Mouse (Mus musculus) A20 (cell line): ENCODE measurements around the gene Tnfaip8l3.
"Not testable (repeated sequence)": the region's sequence is repeated elsewhere in the genome, so short reads cannot be mapped to it uniquely, and the experiment has no call there.

ENCODE experiments used
- DNase-seq: peaks from one replicate; pipeline ENCODE4 v3.0.0-alpha.2; 2011; ENCODE audit warnings: low read depth, low spot score

The Tnfaip8l3 gene

DNA sequence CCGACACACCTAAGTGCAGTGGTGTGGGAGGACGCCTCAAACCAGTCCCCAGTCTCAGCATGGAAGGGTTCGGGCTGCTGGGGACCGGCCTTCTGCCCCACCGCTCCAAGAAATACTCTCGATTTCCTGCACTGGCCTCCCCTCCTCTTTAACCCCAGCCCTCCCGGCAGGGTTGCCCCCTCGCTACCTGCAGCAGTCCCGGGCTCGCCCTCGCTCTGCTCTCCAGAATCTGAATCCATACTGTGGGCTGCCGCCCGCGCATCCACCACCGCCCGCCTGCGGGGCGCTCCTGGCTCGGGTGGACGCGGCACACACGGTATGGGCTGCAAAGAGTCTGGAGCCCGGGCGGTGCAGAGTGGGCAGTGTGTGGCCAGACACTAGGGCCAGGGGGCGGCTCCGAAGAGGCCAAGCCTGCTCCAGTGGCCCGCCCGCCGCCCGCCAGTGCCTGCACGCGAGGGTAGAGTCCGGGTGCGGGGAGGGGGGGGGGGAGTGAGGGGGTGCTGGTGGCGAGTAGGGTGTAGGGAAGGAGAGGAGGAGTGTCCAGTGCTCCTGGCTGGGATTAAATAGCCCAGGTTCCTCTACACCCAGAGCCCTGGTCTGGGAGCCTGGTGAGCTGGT, at the start of gene Tnfaip8l3:
TSS of gene Tnfaip8l3 (minus strand) at position 357 of the 618 bp plus-strand sequence.
- DNase-seq: no peak

DNA sequence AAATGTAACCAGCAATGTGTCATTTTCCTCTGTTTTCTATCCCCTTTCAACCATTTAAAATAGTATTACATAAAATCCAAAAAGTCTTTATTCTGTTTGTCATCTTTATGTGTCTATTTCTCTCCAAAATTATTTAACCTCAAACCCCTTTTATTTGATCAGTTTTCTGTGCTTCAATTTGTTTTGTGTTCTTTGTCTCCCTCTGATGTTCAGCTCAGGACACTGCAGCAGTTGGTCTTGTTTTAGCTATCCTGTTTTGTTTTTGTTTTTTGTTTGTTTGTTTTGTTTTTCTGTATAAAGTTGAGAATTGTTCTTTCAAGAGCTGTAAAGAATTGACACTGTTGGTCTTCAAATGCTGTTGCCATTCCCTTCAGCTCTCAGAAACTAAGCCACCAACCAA, 44.5 kb upstream of the Tnfaip8l3 start:
- peak; percentile 25 for DNase-seq

DNA sequence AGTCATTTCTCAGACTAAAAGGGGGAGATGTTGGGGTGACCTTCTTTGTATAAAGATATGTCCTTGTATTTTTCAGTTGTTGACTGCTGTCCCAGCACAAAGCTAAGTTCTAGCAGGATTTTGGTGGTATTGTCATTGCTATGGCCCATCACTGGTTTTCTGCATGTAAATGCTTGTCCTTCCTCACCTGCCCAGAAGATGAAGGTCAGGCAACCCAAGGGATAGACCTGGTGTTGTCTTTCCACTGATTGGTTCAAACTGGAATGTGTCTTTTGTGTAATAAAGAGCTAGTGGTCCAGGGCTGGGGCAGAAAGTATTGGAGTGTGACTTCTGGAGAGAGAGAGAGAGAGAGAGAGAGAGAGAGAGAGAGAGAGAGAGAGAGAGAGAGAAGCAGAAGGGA, 30.4 kb upstream of the Tnfaip8l3 start:
- DNase-seq: no peak

DNA sequence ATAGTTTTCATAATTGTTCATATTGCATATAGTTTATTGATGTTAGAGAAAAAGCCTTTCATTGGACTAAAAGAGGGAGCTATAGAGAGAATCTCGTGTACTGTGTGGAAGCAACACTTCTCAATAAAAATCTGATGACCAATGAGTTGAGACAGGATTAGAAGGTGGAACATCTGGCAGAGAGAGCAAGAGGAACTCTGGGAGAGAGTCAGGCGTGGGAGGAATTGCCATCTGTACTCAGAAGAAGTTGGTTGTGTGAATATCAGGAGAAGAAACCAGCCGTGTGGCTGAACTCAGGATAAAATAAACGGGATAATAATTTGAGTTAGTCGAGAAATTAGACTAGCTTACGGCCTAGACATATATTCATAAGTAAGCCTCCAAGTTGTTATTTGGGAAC, 28.9 kb upstream of the Tnfaip8l3 start:
- DNase-seq: no peak

DNA sequence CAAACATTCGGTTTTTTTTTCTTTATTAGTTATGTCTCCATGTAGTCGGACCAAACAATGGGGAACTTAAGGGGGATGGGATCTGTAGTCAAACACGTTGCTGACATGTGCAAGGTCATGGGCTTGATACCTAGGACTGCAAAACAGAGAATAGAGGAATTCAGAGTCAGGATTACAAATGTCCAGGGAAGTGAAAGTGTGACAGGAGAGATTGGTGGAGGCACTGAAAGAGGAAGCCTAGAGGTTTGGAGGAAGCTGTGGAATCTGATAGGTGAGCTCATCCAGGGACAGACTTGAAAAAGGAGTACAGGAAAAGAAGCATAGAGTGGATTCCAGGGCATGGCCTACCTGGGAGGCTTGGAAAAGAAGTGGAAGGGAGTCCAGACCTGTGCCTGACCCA, 16.1 kb upstream of the Tnfaip8l3 start:
- DNase-seq: no peak

DNA sequence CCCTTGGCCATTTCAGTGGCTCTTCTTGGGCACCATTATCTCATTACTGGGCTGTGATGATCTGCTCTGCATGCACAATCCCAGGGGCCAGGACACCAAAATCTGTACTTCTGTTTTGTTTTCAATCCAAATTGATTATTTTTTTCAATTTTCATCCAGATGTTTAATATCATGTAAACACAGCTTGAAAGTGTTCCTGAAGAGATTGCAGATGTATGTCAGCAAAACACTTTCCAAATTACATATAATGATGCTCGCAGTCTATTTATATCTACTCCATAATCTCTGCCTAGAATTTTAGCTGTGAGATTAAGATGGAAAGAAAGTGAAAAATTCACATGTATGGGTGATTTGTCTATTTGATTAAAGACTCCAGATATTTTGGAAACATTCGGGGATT, 9.6 kb upstream of the Tnfaip8l3 start:
- DNase-seq: no peak

DNA sequence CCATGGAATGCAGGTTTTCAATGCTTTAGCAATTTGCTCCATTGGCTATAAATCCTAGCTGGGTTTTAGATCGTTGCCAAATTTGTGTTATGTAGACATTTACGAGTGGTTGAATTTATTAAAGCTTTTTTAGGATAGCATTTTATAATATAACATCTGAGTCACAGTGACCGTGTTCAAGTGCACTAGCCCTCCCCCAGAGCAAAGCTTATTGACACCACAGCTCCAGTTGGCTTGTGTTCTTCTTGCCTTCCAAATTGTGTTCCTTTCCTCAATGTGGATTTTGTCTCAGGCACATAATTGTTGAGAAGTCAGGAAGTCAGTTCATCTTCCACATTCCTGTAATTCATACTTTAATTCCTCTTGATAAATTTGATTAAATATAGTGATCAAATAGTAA, 6.7 kb upstream of the Tnfaip8l3 start:
- DNase-seq: no peak

DNA sequence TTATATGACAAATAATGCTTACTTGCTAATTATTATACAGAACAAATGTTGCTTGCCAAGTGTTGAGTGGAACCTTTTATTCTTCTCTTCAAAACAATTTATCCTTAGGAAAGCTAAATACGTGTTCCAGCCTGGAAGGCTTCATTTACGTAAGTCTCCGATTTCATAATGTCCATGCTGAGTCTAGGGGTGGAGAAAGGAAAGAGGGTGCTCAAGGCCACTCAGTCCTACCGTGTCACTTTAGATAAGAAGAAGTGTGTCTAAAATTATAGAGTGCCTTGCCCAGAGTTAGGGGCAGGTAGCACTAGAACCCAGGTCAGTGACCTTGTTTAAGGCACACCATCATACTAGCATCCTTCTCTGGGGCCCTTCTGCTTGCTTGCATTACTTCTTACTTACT, 5.5 kb upstream of the Tnfaip8l3 start:
- no peak for DNase-seq

DNA sequence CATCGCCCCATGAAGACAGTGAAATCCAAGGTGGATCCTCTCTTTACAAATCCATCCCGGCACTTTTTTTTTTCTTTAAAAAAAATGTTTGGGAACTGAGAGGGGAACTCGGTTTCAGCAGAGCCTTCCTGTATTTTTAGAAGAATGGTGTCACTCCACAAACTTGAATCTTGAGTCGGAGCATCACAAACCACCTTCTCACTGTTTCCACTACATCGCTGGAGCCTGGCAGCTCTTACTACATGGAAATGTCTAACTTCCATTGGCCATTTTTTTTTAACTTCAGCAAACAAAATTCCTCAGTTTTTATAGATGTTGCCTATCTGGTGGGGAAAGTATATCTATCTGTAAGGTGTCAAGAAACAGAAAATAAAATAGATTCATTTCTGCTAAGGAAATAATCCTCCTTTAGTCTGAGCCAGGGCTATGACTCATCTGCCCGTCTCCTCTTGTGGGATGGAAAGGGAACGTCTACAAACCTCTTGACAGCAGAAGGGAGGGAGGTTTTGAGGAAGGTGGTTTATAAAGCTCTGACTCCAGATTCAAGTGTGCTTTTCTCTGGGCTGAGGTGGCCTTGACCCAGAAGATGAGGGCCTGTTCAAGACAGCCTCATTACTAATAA, 3.4 kb upstream of the Tnfaip8l3 start:
- DNase-seq: no peak

DNA sequence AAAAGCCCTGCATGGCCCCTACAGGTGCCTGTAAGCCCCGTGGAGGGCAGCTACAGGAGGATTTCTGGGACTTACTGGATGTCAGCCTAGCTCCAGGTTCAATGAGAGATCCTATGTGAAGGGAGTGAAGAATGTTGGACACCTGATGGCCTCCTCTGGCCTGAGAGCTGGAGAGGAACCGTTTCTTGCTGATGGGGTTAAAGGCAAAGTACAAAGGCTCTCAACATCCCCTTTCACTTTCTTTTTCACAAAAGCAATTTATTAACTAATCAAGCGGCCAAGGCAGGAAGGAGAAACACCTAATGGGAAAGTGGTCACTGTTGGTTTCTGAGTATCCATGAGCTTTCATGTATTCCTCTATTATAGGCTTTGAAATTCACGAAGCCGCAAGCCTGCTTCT, 1.0 kb upstream of the Tnfaip8l3 start:
- no peak for DNase-seq

DNA sequence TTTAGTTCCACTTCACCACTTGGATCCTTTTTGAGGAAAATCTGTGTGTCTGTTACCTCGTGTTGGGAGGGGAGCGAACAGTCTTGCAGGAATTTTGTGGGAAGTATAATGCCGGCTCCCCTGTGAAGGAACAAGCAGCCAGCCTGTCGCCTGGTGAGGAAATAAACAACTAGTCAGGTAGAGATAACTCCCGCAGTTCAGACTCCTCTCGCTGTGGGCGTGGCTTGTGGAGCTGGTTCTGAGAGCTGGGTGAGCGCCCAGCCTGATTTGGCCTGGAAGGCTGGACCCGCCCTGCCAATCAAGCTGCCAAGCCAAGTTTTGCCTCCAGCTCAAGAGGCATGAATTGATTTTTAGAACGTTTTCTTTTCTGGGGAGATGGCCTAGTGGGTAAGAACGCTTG, 589 bp upstream of the Tnfaip8l3 start:
- peak; percentile 38 for DNase-seq

DNA sequence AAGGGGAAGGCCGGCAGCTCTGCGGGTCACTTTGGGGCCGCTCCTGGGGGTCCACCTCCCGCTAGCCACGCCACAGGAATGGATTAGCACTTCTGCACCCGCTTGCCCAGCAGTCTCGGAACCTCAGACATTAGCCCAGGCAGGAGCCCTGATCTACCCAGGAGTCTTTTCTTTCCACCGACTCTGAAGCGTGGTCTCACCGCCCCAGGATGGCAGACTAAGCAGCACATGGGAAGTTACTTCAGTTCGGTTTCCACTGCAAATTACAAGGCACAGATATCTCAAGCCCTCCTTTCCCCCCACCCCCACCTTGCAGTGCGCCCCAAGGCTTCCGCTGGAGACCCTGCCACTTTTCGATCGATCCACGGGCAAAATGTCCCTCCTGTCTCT, 551 bp downstream of the Tnfaip8l3 start:
- no peak for DNase-seq

DNA sequence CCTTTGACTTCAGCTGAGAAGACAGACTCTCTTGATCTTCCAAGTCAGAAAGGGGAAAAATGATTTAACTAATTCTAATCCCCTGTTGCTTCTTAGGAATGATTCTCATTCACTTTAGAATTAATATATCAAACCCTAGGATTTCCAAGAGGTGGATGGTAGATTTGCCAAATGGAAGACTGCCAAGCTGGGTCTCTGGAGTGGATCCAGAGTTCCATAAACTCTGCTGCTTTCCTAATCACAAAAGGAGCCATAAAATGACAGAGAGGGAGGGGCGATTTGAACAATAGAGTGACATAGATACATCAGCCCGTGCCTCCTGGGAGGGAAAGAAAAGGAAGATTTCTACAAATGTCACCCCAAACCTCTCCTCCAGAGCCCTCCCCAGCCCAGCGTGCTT, 3.4 kb downstream of the Tnfaip8l3 start:
- DNase-seq: no peak

DNA sequence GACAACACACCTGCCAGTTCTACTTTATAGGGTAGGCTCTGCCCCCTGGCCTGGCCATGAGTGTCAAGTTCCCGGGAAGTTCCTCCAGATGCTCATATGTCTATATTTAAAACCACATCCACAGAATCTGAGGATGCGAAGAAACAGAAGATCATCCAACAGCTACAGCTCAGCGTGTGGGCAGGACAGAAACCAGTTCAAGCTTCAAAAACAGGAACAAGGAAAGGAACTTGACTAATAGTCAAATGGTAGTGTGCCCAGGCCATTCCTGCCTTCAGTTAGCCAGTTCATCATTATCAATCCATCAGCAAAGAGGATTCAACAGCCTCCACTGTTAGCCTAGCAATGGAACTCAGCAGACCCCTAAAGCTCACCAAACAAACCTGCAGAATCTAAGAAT, 4.5 kb downstream of the Tnfaip8l3 start:
- DNase-seq: no peak

DNA sequence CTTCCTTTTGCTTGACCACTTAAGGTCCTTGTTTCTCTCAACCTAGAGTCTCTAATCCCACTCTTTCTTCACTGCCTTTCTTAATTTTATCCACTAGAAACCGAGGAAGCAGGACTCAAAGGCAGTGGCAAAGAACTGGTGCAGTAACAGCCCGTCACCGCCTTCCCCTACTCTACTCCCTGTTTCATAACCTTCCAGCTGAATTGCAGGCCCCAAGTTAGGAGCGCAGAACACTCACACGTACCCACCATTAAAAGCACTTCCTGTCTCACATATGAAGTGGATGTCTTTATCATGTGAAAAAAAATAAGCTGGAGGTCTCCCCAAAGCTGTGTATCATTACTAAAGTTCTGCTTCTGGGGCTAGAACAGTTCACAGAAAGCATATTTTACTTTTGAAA, 6.5 kb downstream of the Tnfaip8l3 start:
- DNase-seq: no peak

DNA sequence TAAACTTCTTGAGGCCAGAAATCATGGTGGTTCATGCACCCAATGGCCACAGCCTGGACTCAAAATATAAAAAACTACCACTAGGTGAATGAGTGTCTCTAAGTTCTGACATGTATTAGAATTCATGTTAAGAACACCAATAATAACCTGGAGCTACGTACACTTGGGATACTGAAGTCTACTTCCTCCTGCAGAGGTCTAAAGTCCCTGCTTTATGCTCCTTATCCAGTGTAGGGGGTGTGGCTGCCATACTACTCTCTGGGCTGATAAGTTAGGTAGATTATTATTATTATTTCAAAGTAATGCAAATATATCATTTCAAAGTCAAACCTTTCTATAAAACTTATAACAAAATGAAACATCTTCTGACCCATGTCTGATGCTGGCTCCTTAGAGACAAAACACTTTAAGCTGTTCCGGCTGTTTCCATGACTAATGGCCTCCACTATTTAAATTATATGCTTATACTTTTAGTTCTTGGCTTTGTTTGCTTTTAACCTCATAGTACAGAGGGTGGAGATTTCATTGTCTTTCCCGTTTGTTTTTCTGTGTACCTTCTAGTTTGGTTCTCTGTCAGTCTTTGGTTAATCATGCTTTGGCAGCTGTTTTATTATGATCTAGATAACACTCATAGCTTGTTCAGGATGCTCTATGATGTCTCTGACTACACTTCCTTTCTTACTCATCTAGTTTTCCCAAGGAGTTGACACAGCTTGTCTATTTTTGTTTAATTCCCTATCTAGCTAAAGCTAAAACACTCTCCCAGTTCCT, 16.7 kb downstream of the Tnfaip8l3 start:
- no peak for DNase-seq

DNA sequence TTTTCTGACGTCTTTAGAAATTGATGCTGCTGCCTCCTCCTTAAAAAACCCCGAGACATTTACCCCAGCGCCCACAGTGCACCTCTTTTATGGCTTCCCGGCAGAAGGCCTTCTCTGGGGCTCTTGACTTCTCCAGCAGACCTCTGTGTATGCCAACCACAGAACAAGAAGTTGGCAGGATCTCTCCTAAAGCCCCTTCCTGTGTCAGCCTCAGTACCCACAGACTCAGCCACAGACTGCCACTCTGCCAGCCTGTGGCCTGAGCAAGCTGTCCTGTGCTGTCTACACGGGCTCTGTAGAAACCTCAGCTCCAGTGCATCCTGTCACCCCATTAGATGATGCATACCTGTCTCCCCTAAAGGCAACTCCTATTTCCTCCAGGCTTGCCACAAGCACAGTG, 19.2 kb downstream of the Tnfaip8l3 start:
- no peak for DNase-seq

DNA sequence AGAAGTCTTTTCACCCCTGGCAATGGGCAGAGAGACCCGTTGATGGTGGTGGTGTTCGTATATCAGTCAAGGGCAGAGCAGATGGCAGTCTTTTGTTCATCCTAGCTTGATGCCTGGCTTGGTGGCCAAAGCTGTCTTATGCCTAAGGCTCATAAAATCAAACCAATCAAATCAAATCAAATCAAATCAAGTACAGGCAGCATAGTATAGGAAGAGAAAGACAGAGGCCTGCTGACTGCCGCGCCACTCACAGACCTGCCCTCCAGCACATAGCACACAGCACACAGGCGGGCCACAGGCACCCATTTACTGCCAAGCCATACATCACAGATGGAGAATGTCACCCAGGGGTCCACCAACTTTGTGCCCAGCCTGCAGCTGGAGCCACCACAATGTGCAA, 25.1 kb downstream of the Tnfaip8l3 start:
- no peak for DNase-seq

DNA sequence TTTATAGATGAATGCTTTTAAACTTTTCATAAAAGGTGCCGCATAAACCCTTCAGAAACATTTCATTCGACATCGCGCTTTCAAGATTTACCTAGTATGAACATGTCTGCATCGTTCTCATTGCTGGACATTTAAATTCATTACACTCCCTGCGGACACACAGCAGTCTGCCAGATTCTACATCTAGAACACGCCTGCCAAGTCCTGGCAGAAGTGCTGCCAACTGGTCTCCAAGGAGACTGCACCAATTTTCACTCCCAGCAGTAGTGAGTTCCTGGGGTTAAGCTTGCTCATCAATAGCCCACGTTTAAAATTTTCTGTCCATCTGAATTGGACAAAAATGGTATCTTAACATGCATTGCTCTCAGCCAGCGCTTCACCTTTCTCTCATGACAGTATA, 30.5 kb downstream of the Tnfaip8l3 start:
- DNase-seq: no peak

DNA sequence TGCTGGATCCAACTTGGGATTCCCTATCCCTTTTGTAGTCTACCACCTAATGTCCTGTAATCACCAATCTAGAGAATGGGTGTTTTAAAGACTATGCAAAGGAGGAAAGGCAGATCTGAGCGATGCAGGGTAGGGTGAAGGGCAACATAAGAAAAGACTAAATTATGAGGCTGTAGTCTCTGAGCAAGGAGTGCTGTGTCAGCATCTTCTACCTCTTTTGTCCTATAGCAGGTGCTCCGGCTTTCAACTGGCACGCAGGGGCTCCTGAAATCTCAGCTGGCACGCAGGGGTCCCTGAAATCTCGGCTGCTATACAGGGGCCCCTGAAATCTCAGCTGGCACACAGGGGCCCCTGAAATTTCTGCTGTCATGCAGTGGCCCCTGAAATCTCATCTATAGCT, 33.5 kb downstream of the Tnfaip8l3 start:
- DNase-seq: no peak

DNA sequence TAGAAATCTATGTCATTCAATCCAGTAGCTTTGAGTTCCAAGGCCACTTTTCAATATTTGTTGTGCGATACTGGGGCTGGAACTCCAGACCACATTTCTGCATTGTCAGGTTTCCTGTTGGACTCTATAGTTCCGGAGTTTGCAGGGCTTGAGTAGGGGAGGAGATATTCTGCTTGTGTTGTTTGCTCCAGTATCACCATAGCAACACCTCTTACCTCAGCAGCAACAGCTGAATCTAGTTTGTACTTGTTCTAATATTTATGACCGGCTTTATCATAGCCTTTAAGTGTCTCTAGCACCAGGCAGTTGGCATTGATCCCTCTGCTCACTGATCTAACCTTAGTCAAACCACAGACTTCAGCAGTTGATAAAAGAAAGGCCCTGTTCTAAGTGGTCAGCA, 45.4 kb downstream of the Tnfaip8l3 start:
- DNase-seq: no peak

DNA sequence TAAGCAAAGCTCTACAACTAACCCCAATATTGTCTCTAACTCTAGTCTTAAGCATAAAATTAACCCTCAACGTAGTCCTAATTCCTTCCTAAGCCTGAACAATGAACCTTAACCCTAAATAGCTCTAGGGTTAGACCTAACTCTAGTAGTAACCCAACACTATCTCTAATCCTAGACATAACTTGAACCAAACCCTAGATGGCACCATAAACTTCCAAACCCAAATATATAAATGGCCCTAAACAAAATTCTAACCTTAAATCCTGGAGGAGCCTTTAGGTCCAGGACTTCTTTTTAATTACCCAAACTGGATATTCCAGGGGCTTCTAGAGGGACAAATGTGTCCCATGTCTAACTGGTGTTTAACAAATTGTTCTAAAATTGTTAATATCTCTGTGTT, 73.7 kb downstream of the Tnfaip8l3 start:
- DNase-seq: no peak

DNA sequence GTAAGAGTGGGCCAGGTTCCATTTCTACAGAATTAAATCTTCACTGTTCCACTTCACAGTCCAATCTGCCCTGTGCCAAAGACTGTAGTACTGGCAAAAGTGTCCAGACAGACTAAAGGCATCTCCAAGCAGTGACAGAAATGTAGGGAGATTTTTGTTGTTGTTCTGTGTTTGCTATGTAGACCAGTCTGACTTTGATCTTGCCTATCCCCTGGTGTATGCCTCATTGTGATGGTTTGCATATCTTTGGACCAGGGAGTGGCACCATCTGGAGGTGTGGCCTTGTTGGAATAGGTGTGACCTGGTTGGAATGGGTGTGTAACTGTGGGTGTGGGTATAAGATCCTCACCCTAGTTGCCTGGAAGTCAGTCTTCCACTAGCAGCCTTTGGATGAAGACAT, 75.6 kb downstream of the Tnfaip8l3 start:
- DNase-seq: not testable (repeated sequence)
